Mouse (Mus musculus) activated CD4-positive, CD25-positive, alpha-beta regulatory T cell, adult 9 weeks (primary cell): ENCODE results near the gene Olfr502. TPM values are rescaled to one million over a fixed set of nuclear protein-coding genes. Genes with fewer than 3 reads are reported as not detected.

Experiments used
- polyA plus RNA-seq: library from polyadenylated mRNA; unstranded; fragments of 100-300 nt; shearing (Covaris generic); gene quantifications from one replicate; pipeline ENCODE4 v1.2.1, GENCODE M21; 2017

Gene Olfr502
- polyA plus RNA-seq, result not detected

DNA sequence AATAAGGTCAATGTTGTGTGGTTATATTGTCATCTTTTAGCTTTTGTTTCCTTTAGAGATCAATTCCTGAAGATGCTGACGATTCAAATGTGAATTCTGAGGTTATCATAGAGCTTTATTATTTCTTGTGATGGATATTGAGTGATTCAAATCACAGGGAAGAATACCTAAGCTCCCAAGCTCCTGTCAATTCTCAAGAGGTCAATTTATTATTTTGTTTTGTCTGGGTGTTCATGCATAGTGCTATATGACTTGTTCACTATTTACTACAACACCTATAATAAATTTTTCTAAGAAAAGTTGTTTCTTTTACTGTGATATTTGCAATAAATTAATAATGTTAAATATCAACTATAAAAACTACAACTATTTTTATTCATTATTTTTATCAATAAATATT, at the start of gene Olfr502:
Gene Olfr502, minus strand, starts transcription at position 101 of the 400 bp plus-strand sequence.

DNA sequence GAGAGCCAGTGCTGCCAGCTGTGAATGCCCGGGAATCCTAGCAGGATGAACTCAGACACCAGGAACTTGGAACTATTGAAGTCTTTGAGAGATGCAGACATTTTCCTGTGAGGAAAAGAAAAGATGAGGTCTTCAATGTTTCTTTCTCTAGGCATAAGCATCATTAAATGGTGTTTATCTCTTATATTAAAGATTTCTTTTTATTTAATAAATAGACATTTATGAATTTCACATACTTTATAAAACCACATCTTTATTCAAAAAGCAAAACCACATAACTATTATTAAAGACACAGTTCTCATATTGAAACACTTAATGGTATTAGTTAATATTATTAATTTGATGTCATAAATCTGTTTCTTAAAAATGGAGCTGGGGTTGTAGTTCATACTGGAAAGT, 40.8 kb upstream of the Olfr502 start, which contains the start of gene Olfr504:
Gene Olfr504, minus strand, starts transcription at position 101 of the 400 bp plus-strand sequence.

DNA sequence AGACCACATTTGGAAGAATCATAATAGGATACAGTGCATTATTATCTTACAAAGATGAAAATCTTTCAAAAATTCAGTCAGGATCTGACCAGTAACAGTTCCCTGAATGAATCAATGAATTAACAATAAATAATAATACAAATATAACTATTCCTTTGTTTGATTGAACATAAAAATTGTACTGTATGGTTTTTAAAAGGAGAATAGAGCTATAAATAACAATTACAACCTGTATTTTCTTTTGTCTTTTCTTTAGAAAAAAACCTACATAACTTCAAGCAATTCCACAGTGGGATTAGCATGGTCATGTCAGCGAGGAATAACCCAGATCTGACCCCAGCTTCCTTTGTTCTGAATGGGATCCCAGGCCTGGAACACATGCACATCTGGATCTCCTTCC, 19.4 kb upstream of the Olfr502 start, which contains the start of gene Olfr503:
Gene Olfr503, plus strand, starts transcription at position 301 of the 400 bp plus-strand sequence.

Other genes with a start within 250 kb of the Olfr502 start
- not detected for gene Olfr490, start 236.1 kb downstream of the Olfr502 start, polyA plus RNA-seq
- gene Olfr491, start 211.6 kb downstream of the Olfr502 start, polyA plus RNA-seq, result not detected
- not detected for gene Olfr492, start 201.4 kb downstream of the Olfr502 start, polyA plus RNA-seq
- gene Olfr493, start 178.1 kb downstream of the Olfr502 start, polyA plus RNA-seq, result not detected
- not detected for gene Olfr494, start 159.7 kb downstream of the Olfr502 start, polyA plus RNA-seq
- not detected for gene Olfr495, start 131.9 kb downstream of the Olfr502 start, polyA plus RNA-seq
- not detected for gene Olfr497, start 104.6 kb downstream of the Olfr502 start, polyA plus RNA-seq
- gene Olfr498, start 59.7 kb downstream of the Olfr502 start, polyA plus RNA-seq, result not detected
- not detected for gene Olfr503, start 19.5 kb upstream of the Olfr502 start, polyA plus RNA-seq
- gene Olfr504, start 40.7 kb upstream of the Olfr502 start, polyA plus RNA-seq, result not detected
- gene Olfr506, start 85.7 kb upstream of the Olfr502 start, polyA plus RNA-seq, result not detected
- not detected for gene Olfr507, start 96.7 kb upstream of the Olfr502 start, polyA plus RNA-seq
- 0.22 TPM for gene Olfr508, start 104.9 kb upstream of the Olfr502 start, polyA plus RNA-seq
- gene Olfr509, start 126.8 kb upstream of the Olfr502 start, polyA plus RNA-seq, result not detected
- gene Olfr510, start 141.4 kb upstream of the Olfr502 start, polyA plus RNA-seq, result not detected
- gene Olfr512, start 188.3 kb upstream of the Olfr502 start, polyA plus RNA-seq, result not detected
- not detected for gene Olfr513, start 225.9 kb upstream of the Olfr502 start, polyA plus RNA-seq